Mouse (Mus musculus) large intestine, adult 2 months (tissue): Measurements from ENCODE around the gene Mrpl58. TPM values are rescaled to one million over a fixed set of nuclear protein-coding genes. Genes with fewer than 3 reads are reported as not detected.

Experiments
- DNase-seq: peaks from one replicate; pipeline ENCODE4 v3.0.0-alpha.2; 2012; ENCODE audit warnings: low read depth, low spot score
- WGBS: fragments of 180-500 bp; shearing (Covaris S2); methylation state at CpG from one replicate; pipeline ENCODE4 v1.1.7; 2018; 5-methylcytosine and 5-hydroxymethylcytosine counted together
- polyA plus RNA-seq: library from polyadenylated mRNA; depleted of rRNA; stranded (reverse); fragments of >200 nt; gene quantifications from 2 replicates; pipeline ENCODE4 v1.2.3, GENCODE M21; 2012; rRNA removed

Mrpl58 gene
- polyA plus RNA-seq, result 77.6 and 92.0 TPM in 2 replicates

- no peak for DNase-seq
- 4% methylated on average over 50 of the region's 50 CpGs for WGBS
Measured at GRCm38 (mm10) chr11:115403338-115404124, at the start of gene Mrpl58. Gene Mrpl58, plus strand, starts transcription at chr11:115403752.

- DNase-seq, result no peak
- WGBS, result 10% methylated on average over 8 of the region's 8 CpGs
Measured at GRCm38 (mm10) chr11:115354183-115354582, 49.4 kb upstream of the Mrpl58 start.

- WGBS, result 13% methylated on average over 5 of the region's 5 CpGs
- no peak for DNase-seq
Measured at GRCm38 (mm10) chr11:115358468-115358867, 45.1 kb upstream of the Mrpl58 start.

- WGBS, result 21% methylated on average over 3 of the region's 3 CpGs
- DNase-seq, result no peak
Measured at GRCm38 (mm10) chr11:115359293-115359692, 44.3 kb upstream of the Mrpl58 start.

GRCm38 (mm10) chr11:115359726-115360125 lies 43.8 kb upstream of the Mrpl58 start:
- DNase-seq, result no peak
- 22% methylated on average over 6 of the region's 6 CpGs for WGBS

- 70% methylated on average over 3 of the region's 3 CpGs for WGBS
- DNase-seq, result no peak
Measured at GRCm38 (mm10) chr11:115364136-115364535, 39.4 kb upstream of the Mrpl58 start.

- 45% methylated on average over 7 of the region's 7 CpGs for WGBS
- DNase-seq, result no peak
Measured at GRCm38 (mm10) chr11:115366039-115366705, 37.4 kb upstream of the Mrpl58 start.

- WGBS, result 6% methylated on average over 28 of the region's 28 CpGs
- DNase-seq, result no peak
Measured at GRCm38 (mm10) chr11:115366706-115367394, 36.7 kb upstream of the Mrpl58 start.

GRCm38 (mm10) chr11:115367395-115367944 lies 36.1 kb upstream of the Mrpl58 start, which contains the start of gene Hid1:
Gene Hid1, minus strand, starts transcription at chr11:115367756.
- WGBS, result under 1% methylated on average over 39 of the region's 39 CpGs

GRCm38 (mm10) chr11:115370368-115370767 lies 33.2 kb upstream of the Mrpl58 start:
- no peak for DNase-seq
- 65% methylated on average over 7 of the region's 7 CpGs for WGBS

More at GRCm38 (mm10) chr11:115367395-115367944, 36.1 kb upstream of the Mrpl58 start, which contains the start of gene Hid1:
- no peak for DNase-seq

GRCm38 (mm10) chr11:115371354-115371753 lies 32.2 kb upstream of the Mrpl58 start:
- WGBS, result 79% methylated on average over 8 of the region's 8 CpGs
- DNase-seq, result no peak

GRCm38 (mm10) chr11:115372015-115372414 lies 31.5 kb upstream of the Mrpl58 start:
- DNase-seq, result no peak
- 80% methylated on average over 1 of the region's 1 CpGs for WGBS

GRCm38 (mm10) chr11:115372737-115373136 lies 30.8 kb upstream of the Mrpl58 start:
- 58% methylated on average over 2 of the region's 2 CpGs for WGBS
- DNase-seq, result no peak

GRCm38 (mm10) chr11:115373805-115374694 lies 29.5 kb upstream of the Mrpl58 start:
- no peak for DNase-seq
- WGBS, result 2% methylated on average over 30 of the region's 30 CpGs

- 62% methylated on average over 12 of the region's 12 CpGs for WGBS
- no peak for DNase-seq
Measured at GRCm38 (mm10) chr11:115374695-115375425, 28.7 kb upstream of the Mrpl58 start.

GRCm38 (mm10) chr11:115376722-115377121 lies 26.8 kb upstream of the Mrpl58 start:
- 22% methylated on average over 7 of the region's 7 CpGs for WGBS
- no peak for DNase-seq

GRCm38 (mm10) chr11:115377254-115377653 lies 26.3 kb upstream of the Mrpl58 start:
- 89% methylated on average over 4 of the region's 4 CpGs for WGBS
- no peak for DNase-seq

- no peak for DNase-seq
- 93% methylated on average over 7 of the region's 7 CpGs for WGBS
Measured at GRCm38 (mm10) chr11:115377854-115378253, 25.7 kb upstream of the Mrpl58 start.
